Mouse (Mus musculus): ENCODE data around the gene Tuba3a. TPM values are rescaled to one million over a fixed set of nuclear protein-coding genes. Genes with fewer than 3 reads are reported as not detected.

Gene Tuba3a
- not detected in 2 replicates for polyA plus RNA-seq (2012)

GRCm38 (mm10) chr6:125285890-125286289 lies at the start of gene Tuba3a:
Gene Tuba3a (minus strand): TSS chr6:125286042.

DNA sequence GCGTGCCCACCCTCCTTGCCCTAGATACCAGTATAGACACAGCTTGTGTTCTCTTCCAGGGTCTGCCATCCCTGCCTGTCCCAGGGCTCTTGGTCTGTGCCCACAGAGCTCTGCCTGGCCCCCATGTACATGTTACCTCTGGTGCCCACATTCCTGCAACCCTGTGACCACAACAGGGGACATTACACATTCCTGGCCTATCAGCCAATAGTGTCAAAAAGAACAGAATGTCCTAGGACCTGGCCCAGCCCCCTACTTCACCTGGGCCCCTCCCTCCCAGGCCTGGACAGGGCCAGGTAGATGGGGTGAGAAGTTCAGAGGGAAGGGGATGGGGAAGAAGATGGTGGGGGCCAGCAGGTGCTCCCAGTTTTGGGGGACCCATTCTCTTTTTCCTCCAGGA lies 34.5 kb upstream of the Tuba3a start, which contains the start of gene Scnn1a:
Gene Scnn1a (plus strand): TSS at position 337 of the 400 bp plus-strand sequence.

DNA sequence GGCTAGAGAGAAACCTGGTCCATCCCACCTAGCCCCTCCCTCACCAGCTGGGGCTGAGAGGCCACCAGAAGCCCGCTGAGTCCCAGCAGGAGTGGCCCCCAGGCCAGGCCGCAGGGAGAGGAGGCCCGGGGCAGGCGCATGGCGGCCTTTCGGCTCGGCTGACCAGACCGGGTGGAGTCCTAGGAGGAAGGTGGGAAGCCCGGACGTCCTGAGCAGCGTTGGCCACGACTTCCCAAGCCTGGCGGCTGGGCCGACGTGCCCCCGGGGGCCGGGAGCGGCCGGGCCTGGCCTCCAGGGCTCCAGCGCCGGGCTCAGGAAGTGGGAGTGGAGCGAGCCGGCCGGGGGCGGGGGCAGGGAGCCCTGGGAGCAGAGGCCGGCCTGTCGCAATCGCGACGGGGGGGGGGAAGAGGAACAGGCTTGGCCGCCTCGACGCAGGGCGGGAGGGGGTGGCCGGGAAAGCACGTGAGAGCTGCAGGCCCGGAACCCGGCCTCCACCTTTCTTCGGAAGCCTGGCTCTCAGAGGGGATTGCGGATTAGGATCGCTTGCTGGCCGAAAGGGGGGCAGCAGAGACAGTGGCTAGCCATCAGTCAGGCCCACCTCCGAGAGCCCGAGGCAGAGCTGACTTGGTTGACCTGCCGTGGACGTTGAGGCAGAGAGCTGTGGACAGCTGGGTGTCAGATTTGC lies 27.8 kb upstream of the Tuba3a start, which contains the start of gene Ltbr:
Gene Ltbr (minus strand): TSS at position 340 of the 685 bp plus-strand sequence.

DNA sequence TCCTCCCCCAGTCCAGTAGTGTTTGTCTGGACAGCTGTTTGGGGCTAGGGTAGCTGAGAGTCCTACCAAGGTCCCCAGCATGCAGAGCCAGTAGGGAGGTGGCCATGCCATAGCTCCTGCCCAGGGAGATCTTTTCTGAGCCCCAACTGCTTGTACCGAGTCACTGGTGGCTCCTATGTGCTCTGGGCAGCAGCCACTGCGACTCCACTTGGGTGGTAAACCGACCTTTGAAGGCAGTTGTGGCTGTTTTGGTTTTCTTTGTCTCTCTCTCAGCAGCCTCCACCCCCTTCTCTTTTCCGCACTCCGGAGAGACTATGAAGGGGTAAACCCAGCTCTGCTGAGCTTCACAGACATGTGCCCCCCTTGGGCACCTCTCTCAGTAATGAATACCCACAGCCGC lies 49.1 kb downstream of the Tuba3a start, which contains the start of gene Cd27:
Gene Cd27 (minus strand): TSS at position 229 of the 400 bp plus-strand sequence.

DNA sequence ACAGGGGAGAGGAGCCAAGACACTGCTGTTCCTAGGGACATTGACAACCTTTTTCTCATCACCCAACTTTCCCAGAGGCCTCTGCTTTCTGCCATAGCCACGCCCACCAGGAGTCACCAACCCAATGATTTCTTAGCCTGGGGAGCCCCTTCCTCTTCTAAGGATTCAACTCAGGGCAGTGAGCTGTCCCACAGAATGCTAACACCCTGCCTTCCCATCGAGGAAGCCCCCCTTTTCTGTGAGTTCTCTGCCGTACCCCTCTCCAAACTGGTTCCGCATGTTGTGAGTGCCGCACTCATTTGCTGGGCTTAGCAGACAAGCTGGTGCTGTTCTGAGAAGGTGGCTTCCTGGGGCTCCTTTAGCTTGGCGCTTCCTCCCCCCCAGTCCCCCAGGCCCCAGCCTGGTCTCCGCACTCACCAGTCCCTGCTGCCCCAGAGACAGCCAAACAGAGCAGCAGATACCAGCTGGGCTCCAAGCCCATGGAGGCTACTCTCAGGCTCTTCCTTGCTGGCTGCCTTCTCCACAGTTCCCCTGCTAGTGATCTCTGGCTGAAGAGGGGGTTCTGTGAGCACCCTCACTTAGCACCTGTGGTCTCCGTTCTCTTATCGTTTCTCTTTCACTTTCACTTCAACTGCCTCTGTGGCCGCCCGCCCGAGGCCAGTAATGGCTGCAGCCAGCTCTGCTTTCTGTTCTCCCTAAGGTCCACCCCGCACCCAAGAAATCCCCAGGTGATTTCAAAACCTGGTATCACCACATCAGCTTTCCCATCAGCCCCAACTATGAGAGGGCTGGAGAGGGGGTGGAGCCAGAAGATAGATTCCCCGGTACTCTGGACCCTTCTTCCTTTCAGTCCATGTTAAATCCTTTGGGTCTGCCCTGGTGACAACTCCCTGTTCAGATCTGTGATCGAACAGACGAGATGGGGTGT lies 54.5 kb downstream of the Tuba3a start, which contains the start of gene Tapbpl:
Gene Tapbpl (minus strand): TSS at position 744 of the 928 bp plus-strand sequence.

Other genes with a start within 250 kb of the Tuba3a start
- gene Ing4, start 246.3 kb downstream of the Tuba3a start, polyA plus RNA-seq (2012), result 15.9 and 19.1 TPM in 2 replicates
- 12.2 and 12.7 TPM in 2 replicates for gene Acrbp, start 236.4 kb downstream of the Tuba3a start, polyA plus RNA-seq (2012)
- 1.8 and 5.1 TPM in 2 replicates for gene Lpar5, start 218.1 kb downstream of the Tuba3a start, polyA plus RNA-seq (2012)
- 149 and 226 TPM in 2 replicates for gene Chd4, start 190.1 kb downstream of the Tuba3a start, polyA plus RNA-seq (2012)
- 47.6 and 60.9 TPM in 2 replicates for gene Nop2, start 154.1 kb downstream of the Tuba3a start, polyA plus RNA-seq (2012)
- gene Iffo1, start 140.8 kb downstream of the Tuba3a start, polyA plus RNA-seq (2012), result 48.0 and 55.0 TPM in 2 replicates
- 9,186 and 10,401 TPM in 2 replicates for gene Gapdh, start 119.6 kb downstream of the Tuba3a start, polyA plus RNA-seq (2012)
- gene Ncapd2, start 94.3 kb downstream of the Tuba3a start, polyA plus RNA-seq (2012), result 249 and 284 TPM in 2 replicates
- 89.5 and 130 TPM in 2 replicates for gene Mrpl51, start 94.2 kb downstream of the Tuba3a start, polyA plus RNA-seq (2012)
- gene Vamp1, start 70.5 kb downstream of the Tuba3a start, polyA plus RNA-seq (2012), result 3.3 and 4.6 TPM in 2 replicates
- gene Tapbpl, start 54.2 kb downstream of the Tuba3a start, polyA plus RNA-seq (2012), result 24.6 and 24.9 TPM in 2 replicates
- 41.2 and 57.0 TPM in 2 replicates for gene Cd27, start 49.0 kb downstream of the Tuba3a start, polyA plus RNA-seq (2012)
- gene Ltbr, start 27.8 kb upstream of the Tuba3a start, polyA plus RNA-seq (2012), result 116 and 137 TPM in 2 replicates
- 17.2 and 30.5 TPM in 2 replicates for gene Scnn1a, start 34.6 kb upstream of the Tuba3a start, polyA plus RNA-seq (2012)
- 254 and 426 TPM in 2 replicates for gene Tnfrsf1a, start 63.3 kb upstream of the Tuba3a start, polyA plus RNA-seq (2012)
- 0.06 and 0.13 TPM in 2 replicates for gene Plekhg6, start 94.8 kb upstream of the Tuba3a start, polyA plus RNA-seq (2012)
- gene Cd9, start 208.7 kb upstream of the Tuba3a start, polyA plus RNA-seq (2012), result 3.1 and 4.7 TPM in 2 replicates

Measured in megakaryocyte-erythroid progenitor cell, adult 5 weeks (primary cell).